Mouse (Mus musculus) embryonic facial prominence, embryonic 10.5 days (tissue): ENCODE results near the gene Sipa1l2. TPM values are rescaled to one million over a fixed set of nuclear protein-coding genes. Genes with fewer than 3 reads are reported as not detected.

ENCODE experiments used
- DNase-seq: peaks from one replicate; pipeline ENCODE4 v3.0.0-alpha.2; 2017; ENCODE audit warnings: low spot score
- H3K27ac ChIP-seq: fragments of 300-500 bp; sonication (generic); replicated peaks from 2 replicates; pipeline ENCODE4 v1.5.1; 2016; ENCODE audit warnings: mild to moderate bottlenecking
- H3K27me3 ChIP-seq: fragments of 300-500 bp; sonication (generic); replicated peaks from 2 replicates; pipeline ENCODE4 v1.6.1; 2016; ENCODE audit warnings: low read depth, mild to moderate bottlenecking; ENCODE audit not compliant: poor library complexity, severe bottlenecking
- H3K36me3 ChIP-seq: fragments of 300-500 bp; sonication (generic); replicated peaks from 2 replicates; pipeline ENCODE4 v1.6.1; 2016; ENCODE audit warnings: mild to moderate bottlenecking, moderate library complexity
- H3K4me1 ChIP-seq: fragments of 300-500 bp; sonication (generic); 2 replicates; pipeline ENCODE4 v1.6.1; 2016
- H3K4me3 ChIP-seq: fragments of 300-500 bp; sonication (generic); 2 replicates; pipeline ENCODE4 v1.5.1; 2016; ENCODE audit warnings: mild to moderate bottlenecking, moderate library complexity
- H3K9me3 ChIP-seq: fragments of 300-500 bp; sonication (generic); 2 replicates; pipeline ENCODE4 v1.6.1; 2016; ENCODE audit warnings: mild to moderate bottlenecking
- WGBS: fragments of 180-500 bp; shearing (Covaris S2); methylation state at CpG from one replicate; pipeline ENCODE4 v1.1.7; 2016; 5-methylcytosine and 5-hydroxymethylcytosine counted together
- polyA plus RNA-seq: library from polyadenylated mRNA; unstranded; fragments of >200 nt; fragmentation: Nextera tagmentation; extraction: Ambion mirVana; gene quantifications from 2 replicates; pipeline ENCODE4 v1.2.1, GENCODE M21; 2016

Sipa1l2 gene
- polyA plus RNA-seq, 1 experiment from 2014 or later = 14.8 TPM

- Histone ChIP-seq H3K27me3 (no peaks in the 10 kb centered on the region), H3K36me3 (peaks cover 26% of the 10 kb centered on the region), H3K4me3 (no peak overlapping the region), H3K4me1 (peaks cover 43% of the 10 kb centered on the region), H3K9me3 (no peaks in the 10 kb centered on the region), H3K27ac (0 out of 2 replicates have a peak overlapping the region, but pooled peaks have one; percentile 40)
- no peak for DNase-seq
- WGBS = 30% methylated on average over 6 of the region's 6 CpGs
These were observed 109.0 kb downstream of the Sipa1l2 start for GRCm38 (mm10) chr8:125460602-125461001.

GRCm38 (mm10) chr8:125449048-125449447, 120.6 kb downstream of the Sipa1l2 start:
- Histone ChIP-seq H3K9me3 (no peaks in the 10 kb centered on the region), H3K27me3 (no peaks in the 10 kb centered on the region), H3K27ac (no peak overlapping the region), H3K36me3 (peaks cover 69% of the 10 kb centered on the region), H3K4me3 (no peak overlapping the region), H3K4me1 (peaks cover 37% of the 10 kb centered on the region)
- WGBS = 46% methylated on average over 6 of the region's 6 CpGs
- no peak for DNase-seq

DNA sequence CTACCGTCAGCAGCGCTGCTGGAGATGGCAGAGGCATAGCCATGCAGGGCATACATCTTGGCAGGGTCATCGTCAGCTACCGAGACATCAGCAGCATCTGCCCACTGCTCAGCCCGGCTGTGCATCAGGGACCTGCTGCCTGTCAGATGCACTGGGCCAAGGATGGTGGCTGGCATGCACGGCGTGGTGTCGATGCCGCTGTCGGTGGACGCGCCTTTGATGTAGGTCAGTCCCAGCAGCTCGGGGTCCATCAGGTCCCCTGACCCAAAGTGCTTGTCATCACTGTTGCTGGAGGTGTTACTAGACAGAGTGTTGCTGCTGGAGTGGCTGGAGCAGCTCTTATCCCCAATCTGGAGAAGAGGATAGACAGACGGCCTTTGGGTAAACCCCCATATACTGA, 122.1 kb downstream of the Sipa1l2 start:
- Histone ChIP-seq H3K9me3 (no peaks in the 10 kb centered on the region), H3K4me1 (peaks cover 31% of the 10 kb centered on the region), H3K27me3 (no peaks in the 10 kb centered on the region), H3K36me3 (peaks cover 66% of the 10 kb centered on the region), H3K27ac (no peak overlapping the region), H3K4me3 (no peak overlapping the region)
- no peak for DNase-seq
- WGBS = 93% methylated on average over 14 of the region's 14 CpGs

DNA sequence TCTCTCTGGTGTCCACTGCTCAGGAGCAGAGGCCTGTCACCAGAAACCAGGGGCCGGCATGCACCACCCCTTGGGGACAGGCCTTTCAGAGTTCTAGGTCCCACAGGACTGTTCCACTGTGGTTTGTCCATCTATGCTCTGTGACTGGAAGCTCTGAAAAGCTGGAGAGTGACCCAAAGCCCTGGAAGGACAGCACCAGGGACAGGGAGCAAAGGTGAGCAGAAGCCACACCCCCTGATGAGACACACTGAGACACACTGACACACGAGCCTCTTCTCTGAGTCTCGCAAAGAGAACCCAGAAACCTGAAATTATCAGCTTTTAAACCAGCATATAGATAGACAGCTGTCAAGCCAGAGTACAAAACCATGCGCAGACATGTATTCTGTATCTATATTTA, 123.4 kb downstream of the Sipa1l2 start:
- WGBS = 72% methylated on average over 4 of the region's 4 CpGs
- no peak overlapping the region for H3K27ac ChIP-seq
- peaks cover 40% of the 10 kb centered on the region for H3K4me1 ChIP-seq
- no peak for DNase-seq
- H3K27me3 ChIP-seq = no peaks in the 10 kb centered on the region
- H3K9me3 ChIP-seq = no peaks in the 10 kb centered on the region
- no peak overlapping the region for H3K4me3 ChIP-seq
- H3K36me3 ChIP-seq = peaks cover 65% of the 10 kb centered on the region

DNA sequence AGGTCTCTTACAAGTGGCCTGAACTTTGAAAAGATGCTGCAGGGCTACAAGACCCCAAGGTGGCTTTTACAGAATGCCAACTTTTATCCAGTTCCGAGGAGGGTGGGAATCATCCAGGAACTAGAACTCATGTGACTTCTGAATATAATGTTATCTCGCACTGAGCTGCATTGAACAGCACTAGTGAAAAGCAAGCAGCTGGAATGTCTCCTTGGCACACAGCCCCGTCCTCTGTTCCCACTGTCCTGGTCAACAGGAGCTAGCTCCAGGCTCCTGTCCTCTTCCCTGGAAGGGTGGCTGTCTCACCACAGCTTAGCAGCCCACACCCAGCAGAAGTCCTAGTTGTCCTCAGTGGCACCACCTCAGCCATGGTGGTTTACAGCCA, 124.4 kb downstream of the Sipa1l2 start:
- no peak overlapping the region for H3K4me3 ChIP-seq
- H3K27ac ChIP-seq = no peak overlapping the region
- H3K9me3 ChIP-seq = 0 out of 2 replicates have a peak, but pooled peaks cover under 1% of the 10 kb centered on the region
- 88% methylated on average over 3 of the region's 3 CpGs for WGBS
- H3K4me1 ChIP-seq = peaks cover 40% of the 10 kb centered on the region
- H3K27me3 ChIP-seq = no peaks in the 10 kb centered on the region
- no peak for DNase-seq
- peaks cover 66% of the 10 kb centered on the region for H3K36me3 ChIP-seq

- H3K9me3 ChIP-seq = 0 out of 2 replicates have a peak, but pooled peaks cover 3% of the 10 kb centered on the region
- DNase-seq = no peak
- 83% methylated on average over 16 of the region's 16 CpGs for WGBS
- H3K27me3 ChIP-seq = no peaks in the 10 kb centered on the region
- no peak overlapping the region for H3K4me3 ChIP-seq
- no peak overlapping the region for H3K27ac ChIP-seq
- peaks cover 66% of the 10 kb centered on the region for H3K36me3 ChIP-seq
- peaks cover 40% of the 10 kb centered on the region for H3K4me1 ChIP-seq
These were observed 125.0 kb downstream of the Sipa1l2 start for GRCm38 (mm10) chr8:125444457-125445224.

DNA sequence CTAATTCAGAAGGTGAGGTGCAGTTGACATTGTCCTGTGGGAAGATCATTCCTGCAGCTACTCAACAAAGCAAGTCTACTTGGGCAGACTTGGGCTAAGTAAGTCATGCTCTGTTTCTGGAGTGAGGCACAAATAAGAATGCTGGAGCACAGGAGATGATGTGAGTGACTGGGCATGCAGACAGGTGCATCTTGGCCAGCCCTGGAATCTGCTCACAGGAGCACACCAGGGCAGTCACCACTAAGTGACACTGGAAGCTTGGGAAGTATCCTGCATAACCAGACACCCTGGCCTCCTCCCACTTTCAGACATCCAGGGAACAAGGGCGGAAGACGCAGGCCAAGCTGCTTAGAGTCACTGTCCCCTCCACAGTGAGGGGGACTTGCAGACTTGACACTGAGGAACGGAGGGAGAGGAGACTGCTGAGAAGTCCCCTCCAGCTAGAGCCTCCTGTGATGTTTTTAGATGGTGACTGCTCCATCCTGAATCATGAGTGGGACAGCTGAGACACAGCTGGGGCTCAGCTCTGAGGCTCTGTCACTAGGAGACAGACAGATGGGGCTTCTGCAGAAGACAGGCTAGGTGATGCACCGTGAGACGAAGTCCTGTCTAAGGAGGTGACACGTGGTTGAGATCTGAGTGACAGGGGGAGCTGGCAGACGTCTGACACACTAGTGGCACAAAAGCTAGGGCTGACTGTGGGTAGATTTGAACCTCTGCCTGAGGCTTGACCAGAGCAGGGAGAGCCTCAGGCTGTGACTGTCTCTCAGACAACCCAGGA, 134.1 kb downstream of the Sipa1l2 start:
- peaks cover 32% of the 10 kb centered on the region for H3K4me1 ChIP-seq
- 0 out of 2 replicates have a peak, but pooled peaks cover 3% of the 10 kb centered on the region for H3K9me3 ChIP-seq
- H3K27me3 ChIP-seq = 0 out of 2 replicates have a peak, but pooled peaks cover 8% of the 10 kb centered on the region
- no peak for DNase-seq
- WGBS = 83% methylated on average over 7 of the region's 7 CpGs
- no peak overlapping the region for H3K4me3 ChIP-seq
- peaks cover 70% of the 10 kb centered on the region for H3K36me3 ChIP-seq
- no peak overlapping the region for H3K27ac ChIP-seq

DNA sequence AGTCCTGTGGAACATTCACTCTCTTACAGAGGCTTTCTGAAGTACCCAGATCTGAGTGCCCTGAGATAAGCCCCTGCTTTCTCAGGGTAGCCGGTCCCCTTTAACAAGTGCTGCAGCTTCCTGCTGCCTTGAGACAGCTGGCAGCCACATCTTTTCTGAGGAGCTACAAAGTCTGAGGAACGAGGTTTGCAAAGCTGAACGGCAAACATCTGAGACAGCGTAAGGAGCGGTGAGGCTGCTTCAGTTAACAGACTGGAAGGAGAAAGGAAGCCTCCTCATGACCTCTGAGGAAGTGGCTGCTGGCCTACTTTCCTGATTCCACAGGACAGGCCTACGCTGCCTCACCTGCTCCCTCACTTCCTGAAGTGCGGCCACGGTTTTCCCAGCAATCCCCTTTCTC, 135.5 kb downstream of the Sipa1l2 start:
- DNase-seq = no peak
- peaks cover 66% of the 10 kb centered on the region for H3K36me3 ChIP-seq
- peaks cover 12% of the 10 kb centered on the region; the same call in 1 of the 2 replicates for H3K27me3 ChIP-seq
- no peak overlapping the region; the same call in 1 of the 2 replicates for H3K27ac ChIP-seq
- H3K9me3 ChIP-seq = no peaks in the 10 kb centered on the region
- H3K4me1 ChIP-seq = peaks cover 38% of the 10 kb centered on the region
- WGBS = 71% methylated on average over 8 of the region's 8 CpGs
- H3K4me3 ChIP-seq = no peak overlapping the region

DNA sequence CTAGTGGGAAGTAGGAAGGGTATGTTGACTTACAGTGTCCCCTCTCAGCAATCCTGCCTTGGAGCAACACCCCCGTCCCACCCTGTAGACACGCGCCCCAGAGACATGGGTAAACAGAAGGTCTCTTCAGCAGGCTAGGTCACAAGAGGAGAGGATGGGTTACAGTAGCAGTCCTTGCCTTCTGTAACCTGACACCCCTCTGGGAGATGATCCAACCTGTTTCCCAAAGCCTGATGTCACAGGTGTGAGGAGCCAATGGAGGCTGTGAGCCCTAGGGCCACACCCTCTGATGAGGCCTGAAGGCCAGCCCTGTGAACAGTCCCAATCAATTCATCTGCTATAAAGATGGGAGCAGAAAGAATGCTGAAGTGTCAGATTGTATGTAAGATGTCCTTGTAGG, 138.3 kb downstream of the Sipa1l2 start:
- DNase-seq = peak; percentile 47
- WGBS = 50% methylated on average over 3 of the region's 3 CpGs
- Histone ChIP-seq H3K36me3 (peaks cover 51% of the 10 kb centered on the region), H3K27ac (no peak overlapping the region), H3K4me3 (no peak overlapping the region), H3K4me1 (peaks cover 45% of the 10 kb centered on the region), H3K9me3 (no peaks in the 10 kb centered on the region), H3K27me3 (peaks cover 12% of the 10 kb centered on the region; the same call in 1 of the 2 replicates)

GRCm38 (mm10) chr8:125430796-125431195, 138.8 kb downstream of the Sipa1l2 start:
- no peak for DNase-seq
- no peaks in the 10 kb centered on the region for H3K9me3 ChIP-seq
- WGBS = 85% methylated on average over 5 of the region's 5 CpGs
- peaks cover 12% of the 10 kb centered on the region; the same call in 1 of the 2 replicates for H3K27me3 ChIP-seq
- H3K4me1 ChIP-seq = peaks cover 45% of the 10 kb centered on the region
- no peak overlapping the region for H3K4me3 ChIP-seq
- H3K27ac ChIP-seq = no peak overlapping the region
- H3K36me3 ChIP-seq = peaks cover 47% of the 10 kb centered on the region

GRCm38 (mm10) chr8:125428979-125429690, 140.5 kb downstream of the Sipa1l2 start:
- WGBS = 65% methylated on average over 8 of the region's 8 CpGs
- Histone ChIP-seq H3K9me3 (no peaks in the 10 kb centered on the region), H3K36me3 (peaks cover 44% of the 10 kb centered on the region), H3K27me3 (peaks cover 12% of the 10 kb centered on the region; the same call in 1 of the 2 replicates), H3K4me1 (peaks cover 32% of the 10 kb centered on the region), H3K27ac (no peak overlapping the region), H3K4me3 (no peak overlapping the region)
- DNase-seq = no peak

GRCm38 (mm10) chr8:125423861-125424260, 145.7 kb downstream of the Sipa1l2 start:
- Histone ChIP-seq H3K4me1 (peaks cover 17% of the 10 kb centered on the region), H3K27ac (peak overlapping the region; percentile 15; the same call in 1 of the 2 replicates)
- 58% methylated on average over 10 of the region's 10 CpGs for WGBS

More at GRCm38 (mm10) chr8:125423861-125424260, 145.7 kb downstream of the Sipa1l2 start:
- no peak for DNase-seq
- no peak overlapping the region for H3K4me3 ChIP-seq
- no peaks in the 10 kb centered on the region for H3K27me3 ChIP-seq
- no peaks in the 10 kb centered on the region for H3K9me3 ChIP-seq
- H3K36me3 ChIP-seq = peaks cover 32% of the 10 kb centered on the region
